In genomic region chr19:24224500-24225304, GRCm38 (mm10) we compare ENCODE assay signal across 8 mouse cellular contexts. TPM values are rescaled to one million over a fixed set of nuclear protein-coding genes. Genes with fewer than 3 reads are reported as not detected.
DNase-seq lines count a peak whose midpoint lies in the region; ATAC-seq and TF ChIP-seq lines count a peak whose summit lies in the region.

Gene Tjp2, minus strand, starts transcription at chr19:24225030.

- WGBS in hindbrain, postnatal 0 days, result under 1% methylated on average over 58 of the region's 59 CpGs

- H3K27me3 ChIP-seq in hindbrain, postnatal 0 days (ENCODE audit: insufficient read depth, low read length), result peaks cover 17% of the 10 kb centered on the region; the same call in 1 of the 2 replicates

- peak within 1 kb of the TSS; percentile 48 for H3K4me3 ChIP-seq in hindbrain, postnatal 0 days (ENCODE audit: low read length)

- H3K9me3 ChIP-seq in hindbrain, postnatal 0 days (ENCODE audit: low read length), result no peaks in the 10 kb centered on the region

- TF ChIP-seq CTCF in hindbrain, postnatal 0 days (IDR thresholded peaks at IDR 0.05; ENCODE audit: low read depth), result peak; percentile 73

- peak; percentile 55; the same call in 1 of the 2 replicates for ATAC-seq in hindbrain, postnatal 0 days
- peak; percentile 77 for ATAC-seq in megakaryocyte progenitor cell, adult 5-6 weeks (replicated peaks; ENCODE audit: poor library complexity)

- peak within 1 kb of the TSS; percentile 60; the same call in 1 of the 2 replicates for H3K27ac ChIP-seq in hindbrain, postnatal 0 days

- peak within 1 kb of the TSS; percentile 86 for H3K4me2 ChIP-seq in hindbrain, postnatal 0 days (ENCODE audit: low read depth, low read length)

- H3K9ac ChIP-seq in hindbrain, postnatal 0 days (replicated peaks; ENCODE audit: low read length), result peak within 1 kb of the TSS; percentile 40

- H3K36me3 ChIP-seq in hindbrain, postnatal 0 days (ENCODE audit: insufficient read depth, low read length), result no peaks in the 10 kb centered on the region

- DNase-seq in adrenal gland, adult (ENCODE audit: inconsistent age in 2 of 2, low spot score in 1 of 2), result peak; percentile 63 to 89
- DNase-seq in cerebellum, postnatal 14 days, result peak; percentile 27 to 40
- peak; percentile 38 for DNase-seq in gastrocnemius, postnatal 14 days
- DNase-seq in hindbrain, postnatal 0 days (ENCODE audit: low spot score), result peak; percentile 26
- DNase-seq in left cerebral cortex, postnatal 25 days (ENCODE audit: low spot score in 2 of 2), result peak; percentile 30
- peak; percentile 28 for DNase-seq in right cerebral cortex, postnatal 4 days
- DNase-seq in adipocyte (ENCODE audit: low spot score), result no peak

- intact Hi-C loops in gastrocnemius, postnatal 14 days (cut with DNase I; ENCODE audit: low total_unique reads), result no loop called here
- intact Hi-C loops in left cerebral cortex, postnatal 25 days (cut with DNase I), result loop anchor here (2.0 to 5.0 kb wide), 3 partner anchors 40 to 72 kb away; no protein-coding TSS in a partner anchor

- no peaks in the 10 kb centered on the region for H3K4me1 ChIP-seq in hindbrain, postnatal 0 days (ENCODE audit: insufficient read depth, low read length)

RNA-seq across cellular contexts. Expression of gene Tjp2, which starts in this region (rescaled TPM):
- 1 to 10 TPM; 7.0 to 8.8 TPM for total RNA-seq in gastrocnemius, postnatal 14 days (2021)
- 15.8 and 20.3 TPM in 2 replicates for total RNA-seq in hindbrain, postnatal 0 days (2014; rRNA removed)
- 13.9 and 15.0 TPM in 2 replicates for polyA plus RNA-seq in hindbrain, postnatal 0 days (2015; fragmentation: Nextera tagmentation; extraction: Ambion mirVana)
- 10 to 100 TPM; 16.6 to 18.5 TPM for total RNA-seq in left cerebral cortex, postnatal 25 days (2021)
- 2.5 and 2.7 TPM in 2 replicates for total RNA-seq in megakaryocyte progenitor cell, adult 5-6 weeks (2015)
- 3.5 TPM in 2 replicates for total RNA-seq in megakaryocyte progenitor cell, adult 5-6 weeks (2017)
